Mouse (Mus musculus): Measurements from ENCODE around the gene Cep112. TPM values are rescaled to one million over a fixed set of nuclear protein-coding genes. Genes with fewer than 3 reads are reported as not detected.

Gene Cep112
- polyA plus RNA-seq, 1 experiment, result 2.5 TPM

DNA sequence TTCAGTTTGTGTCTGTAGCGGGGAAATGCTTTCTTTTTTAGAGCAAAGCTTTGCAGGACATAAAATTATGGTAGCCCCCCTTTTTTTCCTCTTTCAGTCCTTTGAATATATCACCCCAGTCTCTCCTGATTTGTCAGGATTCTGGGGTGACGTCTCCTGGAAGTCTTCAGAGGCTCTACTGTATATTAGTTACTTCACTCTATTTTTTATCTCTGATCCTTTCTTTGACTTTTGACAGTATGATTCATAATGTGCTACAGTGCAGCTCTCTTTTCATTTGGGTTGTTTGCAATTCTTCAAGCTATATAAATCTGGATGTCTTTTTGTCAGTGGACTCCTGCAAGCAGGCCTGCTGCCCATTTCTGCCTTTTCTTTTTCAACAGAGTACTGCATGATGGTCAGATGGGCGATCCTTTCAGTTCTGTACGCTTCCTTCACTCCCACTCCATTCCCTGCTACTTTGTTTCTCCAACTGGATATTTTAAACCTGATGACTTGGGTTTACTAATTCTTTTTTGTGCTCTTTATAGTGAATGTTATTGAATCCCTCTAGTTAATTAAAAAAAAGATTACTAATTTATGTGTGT is 39.8 kb downstream of the Cep112 start:
- Histone ChIP-seq H3K4me3 (replicated peaks; ENCODE audit: control insufficient read depth, low read depth, low read length) (no peak overlapping the region), H3K27ac (ENCODE audit: control insufficient read depth, insufficient read depth, low read depth, low read length, poor library complexity) (no peak overlapping the region), H3K4me1 (ENCODE audit: control insufficient read depth, insufficient read depth, low read length) (no peaks in the 10 kb centered on the region)
- WGBS, result 80% methylated on average over 4 of the region's 4 CpGs
- TF ChIP-seq CTCF (IDR thresholded peaks at IDR 0.05; ENCODE audit: control insufficient read depth, insufficient read depth, low read length) (no peak), POLR2A (IDR thresholded peaks at IDR 0.05; ENCODE audit: borderline replicate concordance, control insufficient read depth, low read depth, low read length) (no peak)

- TF ChIP-seq CTCF (IDR thresholded peaks at IDR 0.05; ENCODE audit: control insufficient read depth, insufficient read depth, low read length), result no peak
- no peak for TF ChIP-seq POLR2A (IDR thresholded peaks at IDR 0.05; ENCODE audit: borderline replicate concordance, control insufficient read depth, low read depth, low read length)
- Histone ChIP-seq H3K4me3 (replicated peaks; ENCODE audit: control insufficient read depth, low read depth, low read length) (no peak overlapping the region), H3K27ac (ENCODE audit: control insufficient read depth, insufficient read depth, low read depth, low read length, poor library complexity) (no peak overlapping the region), H3K4me1 (ENCODE audit: control insufficient read depth, insufficient read depth, low read length) (no peaks in the 10 kb centered on the region)
- WGBS, result 19% methylated on average over 7 of the region's 7 CpGs
These were observed 50.7 kb downstream of the Cep112 start for GRCm38 (mm10) chr11:108475738-108476137.

DNA sequence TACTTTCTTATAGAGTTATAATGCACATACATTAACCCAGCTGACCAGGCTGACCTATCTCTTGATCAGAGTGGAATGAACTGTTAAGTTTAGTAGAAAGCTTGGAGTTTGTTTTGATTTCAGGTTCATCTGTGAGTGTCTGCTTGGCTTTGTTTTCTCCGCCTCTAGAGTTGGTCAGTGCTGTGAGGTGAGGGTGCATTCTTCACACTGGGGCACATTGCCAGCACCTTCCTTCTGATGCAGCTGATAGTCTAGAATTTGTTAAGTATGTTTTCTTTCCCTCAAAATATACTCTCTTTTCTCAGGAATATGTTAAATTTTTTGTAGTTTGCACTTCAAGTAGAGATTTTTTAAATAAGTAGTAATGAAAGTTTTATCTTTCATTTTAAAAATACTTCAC is 51.2 kb downstream of the Cep112 start:
- TF ChIP-seq CTCF (IDR thresholded peaks at IDR 0.05; ENCODE audit: control insufficient read depth, insufficient read depth, low read length), result no peak
- TF ChIP-seq POLR2A (IDR thresholded peaks at IDR 0.05; ENCODE audit: borderline replicate concordance, control insufficient read depth, low read depth, low read length), result no peak
- Histone ChIP-seq H3K4me1 (ENCODE audit: control insufficient read depth, insufficient read depth, low read length) (no peaks in the 10 kb centered on the region), H3K4me3 (replicated peaks; ENCODE audit: control insufficient read depth, low read depth, low read length) (no peak overlapping the region), H3K27ac (ENCODE audit: control insufficient read depth, insufficient read depth, low read depth, low read length, poor library complexity) (no peak overlapping the region)
- WGBS, result 79% methylated on average over 1 of the region's 1 CpGs

- no peak for TF ChIP-seq POLR2A (IDR thresholded peaks at IDR 0.05; ENCODE audit: borderline replicate concordance, control insufficient read depth, low read depth, low read length)
- no peak for TF ChIP-seq CTCF (IDR thresholded peaks at IDR 0.05; ENCODE audit: control insufficient read depth, insufficient read depth, low read length)
- Histone ChIP-seq H3K4me3 (replicated peaks; ENCODE audit: control insufficient read depth, low read depth, low read length) (no peak overlapping the region), H3K4me1 (ENCODE audit: control insufficient read depth, insufficient read depth, low read length) (no peaks in the 10 kb centered on the region), H3K27ac (ENCODE audit: control insufficient read depth, insufficient read depth, low read depth, low read length, poor library complexity) (no peak overlapping the region)
- 72% methylated on average over 4 of the region's 4 CpGs for WGBS
These were observed 59.0 kb downstream of the Cep112 start for GRCm38 (mm10) chr11:108483976-108484375.

DNA sequence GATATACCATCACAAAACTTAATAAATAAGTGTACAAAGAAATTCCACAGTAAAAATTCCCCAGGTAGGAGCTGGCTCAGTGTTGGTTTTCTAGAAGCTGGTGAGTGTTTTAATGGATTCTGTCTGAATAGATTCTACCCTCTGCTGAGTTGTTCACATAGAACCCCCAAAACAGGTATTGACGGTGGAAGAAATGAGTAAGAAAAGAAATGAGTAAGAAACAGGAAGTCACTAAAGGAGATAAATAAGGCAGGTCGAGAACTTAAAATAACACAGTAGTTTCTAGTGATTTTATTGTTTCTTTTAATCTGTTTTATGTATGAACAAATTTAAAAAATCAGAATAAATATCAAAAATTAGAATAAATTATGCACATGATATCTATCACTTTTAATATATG is 63.3 kb downstream of the Cep112 start:
- no peak overlapping the region for H3K4me3 ChIP-seq (replicated peaks; ENCODE audit: control insufficient read depth, low read depth, low read length)
- no peaks in the 10 kb centered on the region for H3K4me1 ChIP-seq (ENCODE audit: control insufficient read depth, insufficient read depth, low read length)
- H3K27ac ChIP-seq (ENCODE audit: control insufficient read depth, insufficient read depth, low read depth, low read length, poor library complexity), result no peak overlapping the region
- WGBS, result 64% methylated on average over 2 of the region's 2 CpGs
- TF ChIP-seq POLR2A (IDR thresholded peaks at IDR 0.05; ENCODE audit: borderline replicate concordance, control insufficient read depth, low read depth, low read length) (no peak), CTCF (IDR thresholded peaks at IDR 0.05; ENCODE audit: control insufficient read depth, insufficient read depth, low read length) (no peak)

- Histone ChIP-seq H3K4me3 (replicated peaks; ENCODE audit: control insufficient read depth, low read depth, low read length) (no peak overlapping the region), H3K27ac (ENCODE audit: control insufficient read depth, insufficient read depth, low read depth, low read length, poor library complexity) (no peak overlapping the region), H3K4me1 (ENCODE audit: control insufficient read depth, insufficient read depth, low read length) (no peaks in the 10 kb centered on the region)
- 62% methylated on average over 4 of the region's 4 CpGs for WGBS
- TF ChIP-seq CTCF (IDR thresholded peaks at IDR 0.05; ENCODE audit: control insufficient read depth, insufficient read depth, low read length), result no peak
- TF ChIP-seq POLR2A (IDR thresholded peaks at IDR 0.05; ENCODE audit: borderline replicate concordance, control insufficient read depth, low read depth, low read length), result no peak
These were observed 64.9 kb downstream of the Cep112 start for GRCm38 (mm10) chr11:108489863-108490262.

- H3K27ac ChIP-seq (ENCODE audit: control insufficient read depth, insufficient read depth, low read depth, low read length, poor library complexity), result no peak overlapping the region
- no peaks in the 10 kb centered on the region for H3K4me1 ChIP-seq (ENCODE audit: control insufficient read depth, insufficient read depth, low read length)
- H3K4me3 ChIP-seq (replicated peaks; ENCODE audit: control insufficient read depth, low read depth, low read length), result no peak overlapping the region
- 78% methylated on average over 5 of the region's 5 CpGs for WGBS
- TF ChIP-seq POLR2A (IDR thresholded peaks at IDR 0.05; ENCODE audit: borderline replicate concordance, control insufficient read depth, low read depth, low read length), result no peak
- no peak for TF ChIP-seq CTCF (IDR thresholded peaks at IDR 0.05; ENCODE audit: control insufficient read depth, insufficient read depth, low read length)
These were observed 83.2 kb downstream of the Cep112 start for GRCm38 (mm10) chr11:108508190-108508589.

GRCm38 (mm10) chr11:108527725-108528363 is 102.9 kb downstream of the Cep112 start:
- H3K4me1 ChIP-seq (ENCODE audit: control insufficient read depth, insufficient read depth, low read length), result no peaks in the 10 kb centered on the region
- no peak overlapping the region for H3K4me3 ChIP-seq (replicated peaks; ENCODE audit: control insufficient read depth, low read depth, low read length)
- TF ChIP-seq CTCF (IDR thresholded peaks at IDR 0.05; ENCODE audit: control insufficient read depth, insufficient read depth, low read length), result no peak
- no peak for TF ChIP-seq POLR2A (IDR thresholded peaks at IDR 0.05; ENCODE audit: borderline replicate concordance, control insufficient read depth, low read depth, low read length)
- H3K27ac ChIP-seq (ENCODE audit: control insufficient read depth, insufficient read depth, low read depth, low read length, poor library complexity), result no peak overlapping the region
- 36% methylated on average over 5 of the region's 5 CpGs for WGBS

Data from bone marrow, adult 2 months (tissue).